Mouse (Mus musculus) Patski (cell line): ENCODE measurements around the gene Olfr521. TPM values are rescaled to one million over a fixed set of nuclear protein-coding genes. Genes with fewer than 3 reads are reported as not detected.
"Not testable (repeated sequence)": the region's sequence is repeated elsewhere in the genome, so short reads cannot be mapped to it uniquely, and the experiment has no call there.

ENCODE experiments used
- ATAC-seq: fragments of 100-300 bp; one replicate; pipeline ENCODE4 v1.8.0; 2021
- CTCF ChIA-PET: fragments of 350-600 bp; sonication (Branson Sonifier 250); formaldehyde crosslinking; loops from one replicate; lab custom pipeline; 2022; ENCODE audit warnings: inconsistent platforms; lab: Charles Lee
- POLR2A ChIA-PET: fragments of 350-600 bp; sonication (Branson Sonifier 250); formaldehyde crosslinking; loops from one replicate; lab custom pipeline; 2022; ENCODE audit warnings: antibody characterized with exemption, inconsistent platforms; lab: Charles Lee
- DNase-seq: peaks from one replicate; pipeline ENCODE4 v3.0.0-alpha.2; 2011; ENCODE audit warnings: low read depth, low spot score
- H3K27me3 ChIP-seq: fragments of 371-371 bp; one replicate; pipeline ENCODE4 v1.5.1; 2021
- CTCF ChIP-seq: fragments of 100-300 bp; IDR thresholded peaks from one replicate; pipeline ENCODE4 v1.5.1; 2021
- in situ Hi-C: fragments of 300-500 bp; cut with MboI; formaldehyde crosslinking; loops from 3 replicates; pipeline ENCODE4 v1.11.1; 2018; ENCODE audit warnings: low pct_unique_long_range_greater_than_20kb, mixed read lengths
- polyA plus RNA-seq: library from polyadenylated mRNA; unstranded; gene quantifications from one replicate; pipeline ENCODE4 v1.2.3, GENCODE M21; 2021

Gene Olfr521
- not detected for polyA plus RNA-seq

GRCm38 (mm10) chr7:99763207-99763606, at the start of gene Olfr521:
TSS of gene Olfr521 (plus strand) at chr7:99763507.
- in situ Hi-C loops: no loop called here

GRCm38 (mm10) chr7:99716536-99716935, 46.8 kb upstream of the Olfr521 start:
- DNase-seq: no peak
- ChIA-PET POLR2A (no interaction called here), CTCF (no interaction called here)
- ATAC-seq: no peak
- in situ Hi-C loops: no loop called here
- peaks cover 15% of the 10 kb centered on the region for H3K27me3 ChIP-seq
- no peak for TF ChIP-seq CTCF

More at GRCm38 (mm10) chr7:99763207-99763606, at the start of gene Olfr521:
- ChIA-PET POLR2A (no interaction called here), CTCF (no interaction called here)
- DNase-seq (no peak), ATAC-seq (no peak)
- peaks cover 14% of the 10 kb centered on the region for H3K27me3 ChIP-seq
- TF ChIP-seq CTCF: no peak

GRCm38 (mm10) chr7:99729973-99730372, 33.3 kb upstream of the Olfr521 start, which contains the start of gene Olfr520:
TSS of gene Olfr520 (plus strand) at chr7:99730273.
- DNase-seq: no peak
- POLR2A ChIA-PET: no interaction called here
- no peak for ATAC-seq
- no peak for TF ChIP-seq CTCF
- CTCF ChIA-PET: no interaction called here
- in situ Hi-C loops: no loop called here
- no peaks in the 10 kb centered on the region for H3K27me3 ChIP-seq

- ChIA-PET POLR2A (no interaction called here), CTCF (no interaction called here)
- TF ChIP-seq CTCF: no peak
- in situ Hi-C loops: no loop called here
- peaks cover 7% of the 10 kb centered on the region for H3K27me3 ChIP-seq
- ATAC-seq: no peak
- DNase-seq: no peak
Observed at GRCm38 (mm10) chr7:99734612-99735011, 28.7 kb upstream of the Olfr521 start.

GRCm38 (mm10) chr7:99735491-99735890, 27.8 kb upstream of the Olfr521 start:
- ATAC-seq, in situ Hi-C loops, H3K27me3 ChIP-seq, POLR2A ChIA-PET, DNase-seq, CTCF ChIA-PET: not testable (repeated sequence)

GRCm38 (mm10) chr7:99739276-99739675, 24.0 kb upstream of the Olfr521 start:
- ChIA-PET POLR2A (no interaction called here), CTCF (interaction anchor here (1.6 kb wide), 1 partner anchor 13 kb away, joined by 3 read pairs; no protein-coding TSS in a partner anchor)
- ATAC-seq (no peak), DNase-seq (no peak)
- in situ Hi-C loops: no loop called here
- no peak for TF ChIP-seq CTCF
- H3K27me3 ChIP-seq: peaks cover 16% of the 10 kb centered on the region

GRCm38 (mm10) chr7:99781385-99781784, 18.1 kb downstream of the Olfr521 start:
- CTCF ChIA-PET: no interaction called here
- H3K27me3 ChIP-seq: peaks cover 42% of the 10 kb centered on the region
- DNase-seq: no peak
- POLR2A ChIA-PET: no interaction called here
- in situ Hi-C loops: no loop called here
- no peak for ATAC-seq
- TF ChIP-seq CTCF: no peak

- in situ Hi-C loops: no loop called here
- POLR2A ChIA-PET: no interaction called here
- ATAC-seq: no peak
- no peak for DNase-seq
- TF ChIP-seq CTCF: no peak
- peaks cover 36% of the 10 kb centered on the region for H3K27me3 ChIP-seq
- CTCF ChIA-PET: no interaction called here
Observed at GRCm38 (mm10) chr7:99781916-99782315, 18.6 kb downstream of the Olfr521 start.

- peaks cover 34% of the 10 kb centered on the region for H3K27me3 ChIP-seq
- ATAC-seq (no peak), DNase-seq (no peak)
- POLR2A ChIA-PET: no interaction called here
- TF ChIP-seq CTCF: no peak
- in situ Hi-C loops: no loop called here
- CTCF ChIA-PET: interaction anchor here (1.2 kb wide), 1 partner anchor 64 kb away, joined by 3 read pairs; no protein-coding TSS in a partner anchor
Observed at GRCm38 (mm10) chr7:99783421-99783820, 20.1 kb downstream of the Olfr521 start.

GRCm38 (mm10) chr7:99785553-99785952, 22.2 kb downstream of the Olfr521 start:
- TF ChIP-seq CTCF: no peak
- ChIA-PET POLR2A (no interaction called here), CTCF (no interaction called here)
- in situ Hi-C loops: no loop called here
- ATAC-seq (no peak), DNase-seq (no peak)
- H3K27me3 ChIP-seq: peaks cover 28% of the 10 kb centered on the region

GRCm38 (mm10) chr7:99786774-99787173, 23.5 kb downstream of the Olfr521 start:
- ATAC-seq (no peak), DNase-seq (no peak)
- no peak for TF ChIP-seq CTCF
- CTCF ChIA-PET: no interaction called here
- in situ Hi-C loops: no loop called here
- POLR2A ChIA-PET: no interaction called here
- H3K27me3 ChIP-seq: peaks cover 24% of the 10 kb centered on the region

- ATAC-seq (no peak), DNase-seq (no peak)
- peaks cover 21% of the 10 kb centered on the region for H3K27me3 ChIP-seq
- CTCF ChIA-PET: no interaction called here
- POLR2A ChIA-PET: no interaction called here
- in situ Hi-C loops: no loop called here
- no peak for TF ChIP-seq CTCF
Observed at GRCm38 (mm10) chr7:99787935-99788334, 24.6 kb downstream of the Olfr521 start.
